Mouse (Mus musculus) embryonic facial prominence, embryonic 12.5 days (tissue): ENCODE data around the gene Gm43951. TPM values are rescaled to one million over a fixed set of nuclear protein-coding genes. Genes with fewer than 3 reads are reported as not detected.
A peak's percentile ranks its signal among the peaks of the same experiment; 100 is the strongest.

Source experiments
- ATAC-seq: fragments of 200-750 bp; cut with Nextera tagmentation; 2 replicates; pipeline ENCODE4 v1.8.0; 2017; ENCODE audit not compliant: insufficient number of reproducible peaks, insufficient read depth, low FRiP score, low TSS enrichment
- H3K27ac ChIP-seq: fragments of 300-500 bp; sonication (generic); 2 replicates; pipeline ENCODE4 v1.5.1; 2016; ENCODE audit warnings: mild to moderate bottlenecking
- H3K27me3 ChIP-seq: fragments of 300-500 bp; sonication (generic); 2 replicates; pipeline ENCODE4 v1.6.1; 2016; ENCODE audit warnings: mild to moderate bottlenecking, moderate library complexity
- H3K36me3 ChIP-seq: fragments of 300-500 bp; sonication (generic); 2 replicates; pipeline ENCODE4 v1.6.1; 2016; ENCODE audit warnings: mild to moderate bottlenecking
- H3K4me1 ChIP-seq: fragments of 300-500 bp; sonication (generic); 2 replicates; pipeline ENCODE4 v1.6.1; 2016
- H3K4me2 ChIP-seq: fragments of 300-500 bp; sonication (generic); replicated peaks from 2 replicates; pipeline ENCODE4 v1.6.1; 2016; ENCODE audit warnings: mild to moderate bottlenecking, moderate library complexity
- H3K4me3 ChIP-seq: fragments of 300-500 bp; sonication (generic); 2 replicates; pipeline ENCODE4 v1.5.1; 2016; ENCODE audit warnings: mild to moderate bottlenecking
- H3K9ac ChIP-seq: fragments of 300-500 bp; sonication (generic); 2 replicates; pipeline ENCODE4 v1.6.1; 2016; ENCODE audit warnings: mild to moderate bottlenecking, moderate library complexity
- H3K9me3 ChIP-seq: fragments of 300-500 bp; sonication (generic); 2 replicates; pipeline ENCODE4 v1.6.1; 2016; ENCODE audit warnings: mild to moderate bottlenecking, moderate library complexity
- WGBS: fragments of 180-500 bp; shearing (Covaris S2); methylation state at CpG from one replicate; pipeline ENCODE4 v1.1.7; 2016; 5-methylcytosine and 5-hydroxymethylcytosine counted together
- polyA plus RNA-seq: library from polyadenylated mRNA; unstranded; fragments of >200 nt; fragmentation: Nextera tagmentation; extraction: Ambion mirVana; gene quantifications from 2 replicates; pipeline ENCODE4 v1.2.1, GENCODE M21; 2016

Gene Gm43951
- polyA plus RNA-seq, 1 experiment from 2014 or later = 0.95 TPM

DNA sequence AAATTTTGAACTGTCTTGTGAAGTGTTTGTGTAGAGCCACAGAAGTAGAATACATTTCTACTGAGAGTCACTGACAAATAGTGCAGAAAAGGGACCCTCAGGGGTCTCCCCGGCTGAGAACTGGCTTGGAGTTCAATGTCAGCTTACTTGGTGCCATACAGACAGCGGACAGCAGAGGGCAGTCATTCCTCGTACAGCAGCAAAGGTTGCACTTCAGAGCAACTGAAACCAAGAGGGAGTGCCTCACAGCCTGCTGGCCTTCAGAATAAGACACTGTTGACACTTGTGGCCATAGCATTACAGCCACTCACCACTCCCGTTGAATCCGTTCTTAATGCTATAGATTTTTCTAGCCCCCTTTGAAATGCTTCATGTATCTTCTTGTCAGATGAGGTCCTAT lies 18.2 kb upstream of the Gm43951 start:
- WGBS = 10% methylated on average over 5 of the region's 5 CpGs
- no peaks in the 10 kb centered on the region for H3K9me3 ChIP-seq
- no peak overlapping the region for H3K9ac ChIP-seq
- H3K27me3 ChIP-seq = no peaks in the 10 kb centered on the region
- H3K4me2 ChIP-seq = no peak overlapping the region
- no peak for ATAC-seq
- H3K4me3 ChIP-seq = no peak overlapping the region
- H3K27ac ChIP-seq = no peak overlapping the region
- no peaks in the 10 kb centered on the region for H3K4me1 ChIP-seq
- no peaks in the 10 kb centered on the region; the same call in 1 of the 2 replicates for H3K36me3 ChIP-seq

DNA sequence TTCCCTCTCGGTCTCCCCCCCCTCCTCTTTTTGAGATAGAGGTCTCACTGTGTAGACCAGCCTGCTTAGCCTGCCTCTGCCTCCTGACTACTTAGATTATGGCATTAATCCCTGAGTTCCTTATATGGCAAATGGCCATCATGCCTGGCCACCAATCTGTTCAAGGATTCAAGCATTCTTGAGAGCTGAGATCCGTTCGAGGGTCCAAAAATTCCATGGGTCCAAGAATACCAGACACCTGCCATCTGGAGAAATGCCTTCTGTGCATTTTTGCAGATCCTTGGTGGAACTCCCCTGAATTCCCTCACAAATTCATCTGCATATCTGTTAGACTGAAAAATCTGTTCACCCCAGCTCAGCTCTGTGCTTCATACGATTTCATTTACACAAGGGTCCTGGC lies 16.8 kb upstream of the Gm43951 start:
- Histone ChIP-seq H3K9me3 (no peaks in the 10 kb centered on the region), H3K4me2 (no peak overlapping the region), H3K4me3 (no peak overlapping the region), H3K4me1 (no peaks in the 10 kb centered on the region), H3K27me3 (no peaks in the 10 kb centered on the region), H3K9ac (no peak overlapping the region), H3K27ac (no peak overlapping the region), H3K36me3 (no peaks in the 10 kb centered on the region; the same call in 1 of the 2 replicates)
- ATAC-seq = no peak
- 79% methylated on average over 4 of the region's 4 CpGs for WGBS

DNA sequence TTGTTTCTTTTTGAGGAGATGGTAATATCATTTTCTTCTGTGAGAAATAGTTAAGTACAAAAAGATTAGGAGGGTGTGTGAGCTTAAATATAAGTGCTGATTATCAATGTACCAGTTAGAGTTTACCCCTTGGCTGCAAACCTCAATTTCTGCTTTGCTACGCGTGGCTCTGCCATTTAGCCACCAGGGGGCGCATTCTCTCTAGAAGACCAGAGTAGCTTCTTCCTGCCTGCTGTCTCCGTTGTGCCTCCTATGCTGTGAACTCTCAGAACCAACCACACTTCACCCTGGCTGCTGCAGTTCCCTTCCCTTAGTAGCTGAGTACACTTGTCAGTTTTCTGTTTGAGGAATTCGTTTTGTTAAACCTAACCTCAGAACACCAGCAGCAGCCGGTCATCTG lies 14.6 kb upstream of the Gm43951 start:
- Histone ChIP-seq H3K27ac (no peak overlapping the region), H3K4me1 (0 out of 2 replicates have a peak, but pooled peaks cover 5% of the 10 kb centered on the region), H3K9me3 (no peaks in the 10 kb centered on the region), H3K36me3 (no peaks in the 10 kb centered on the region; the same call in 1 of the 2 replicates), H3K9ac (no peak overlapping the region), H3K27me3 (no peaks in the 10 kb centered on the region), H3K4me2 (no peak overlapping the region), H3K4me3 (no peak overlapping the region)
- no peak for ATAC-seq
- WGBS = 17% methylated on average over 6 of the region's 6 CpGs

DNA sequence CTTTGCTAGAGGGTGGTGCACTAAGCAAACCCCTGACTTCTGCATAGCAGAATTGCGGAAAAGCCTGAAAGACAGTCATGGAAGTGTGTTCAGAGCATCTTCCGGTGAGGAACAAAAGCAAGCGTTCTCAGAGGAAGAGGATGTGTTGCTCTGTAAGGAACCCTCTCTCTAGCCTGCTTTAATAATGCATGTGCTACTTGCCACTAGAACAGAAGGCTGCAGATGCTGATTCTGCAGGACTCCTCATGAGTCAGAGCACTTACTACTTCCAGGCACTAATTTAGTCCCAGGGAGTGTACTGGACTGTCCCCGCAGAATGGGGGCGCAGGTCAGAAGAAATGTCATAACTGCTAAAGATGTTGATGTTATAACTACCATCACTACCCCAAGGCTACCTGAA lies 10.5 kb upstream of the Gm43951 start:
- Histone ChIP-seq H3K4me3 (no peak overlapping the region), H3K4me2 (no peak overlapping the region), H3K27ac (no peak overlapping the region), H3K9ac (no peak overlapping the region), H3K36me3 (no peaks in the 10 kb centered on the region; the same call in 1 of the 2 replicates), H3K4me1 (peaks cover 11% of the 10 kb centered on the region; the same call in 1 of the 2 replicates), H3K9me3 (no peaks in the 10 kb centered on the region), H3K27me3 (no peaks in the 10 kb centered on the region)
- WGBS = 85% methylated on average over 5 of the region's 5 CpGs
- ATAC-seq = no peak

DNA sequence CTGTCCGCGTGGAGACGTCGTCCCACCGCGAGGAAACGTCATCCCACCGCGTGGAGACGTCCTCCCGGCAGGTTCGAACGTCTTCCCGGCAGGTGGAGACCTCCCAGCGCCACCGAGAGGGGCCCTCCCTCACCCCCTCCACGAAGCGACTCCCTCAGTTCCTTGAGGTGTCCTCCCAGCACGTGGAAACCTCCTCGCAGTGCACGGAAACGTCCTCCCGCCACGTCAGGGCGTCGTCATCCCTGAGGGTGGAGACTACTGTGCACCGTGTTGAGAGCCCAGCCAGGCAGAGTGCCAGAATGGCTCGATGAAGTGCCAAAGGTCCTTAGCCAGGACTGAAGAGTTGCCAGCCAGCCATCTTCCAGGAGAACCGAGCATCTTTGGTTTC lies 8.8 kb upstream of the Gm43951 start, which contains the start of gene Med31:
TSS of gene Med31 (minus strand) at position 183 of the 388 bp plus-strand sequence.
- 5% methylated on average over 28 of the region's 29 CpGs for WGBS
- Histone ChIP-seq H3K27ac (peak within 1 kb of the TSS; percentile 50; the same call in 1 of the 2 replicates), H3K36me3 (peaks cover 14% of the 10 kb centered on the region), H3K9ac (peak within 1 kb of the TSS; percentile 79), H3K9me3 (no peaks in the 10 kb centered on the region), H3K4me3 (peak within 1 kb of the TSS; percentile 90), H3K4me2 (peak within 1 kb of the TSS; percentile 93), H3K27me3 (no peaks in the 10 kb centered on the region), H3K4me1 (peaks cover 11% of the 10 kb centered on the region; the same call in 1 of the 2 replicates)
- ATAC-seq = peak; percentile 71

DNA sequence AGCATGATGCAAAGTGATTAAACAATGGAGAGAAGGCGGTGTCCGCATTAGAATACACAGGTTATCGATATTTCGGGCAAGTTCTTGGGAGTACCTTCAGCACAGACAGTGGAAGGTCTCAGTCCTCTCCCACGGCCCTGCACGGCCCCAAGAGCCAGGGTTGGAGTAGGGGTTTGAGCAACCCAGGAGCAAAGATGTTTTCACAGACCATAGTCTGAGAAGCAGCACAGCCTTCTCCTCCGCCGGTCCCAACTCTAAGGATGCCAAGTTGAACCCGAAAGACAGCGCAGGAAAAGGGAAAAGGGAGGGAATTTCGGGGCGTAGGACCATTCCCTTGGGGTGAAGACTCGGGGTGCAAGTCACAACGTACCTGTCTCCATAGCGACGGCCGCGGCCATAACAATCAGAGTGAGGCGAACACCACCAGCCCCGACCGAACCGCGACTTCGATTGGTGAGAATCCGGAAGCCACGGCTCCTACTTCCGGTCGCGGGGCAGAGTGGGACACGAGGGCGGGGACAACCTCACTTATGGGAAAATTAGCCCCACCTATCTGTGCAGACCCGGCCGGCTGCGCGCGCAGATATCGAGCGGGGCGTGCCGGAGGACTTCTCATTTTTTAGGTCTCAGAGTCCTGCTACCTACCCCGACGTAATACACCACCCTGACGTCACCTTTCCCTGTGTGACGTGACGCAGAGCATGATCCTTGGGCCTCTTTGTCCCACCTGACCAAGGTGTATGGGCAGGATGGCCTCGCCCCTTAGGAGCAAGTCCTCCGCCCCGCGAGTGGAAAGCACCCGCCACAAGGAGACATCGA lies 8.2 kb upstream of the Gm43951 start:
- Histone ChIP-seq H3K4me3 (peak overlapping the region; percentile 90), H3K4me2 (peak overlapping the region; percentile 93), H3K27me3 (no peaks in the 10 kb centered on the region), H3K27ac (peak overlapping the region; percentile 50; the same call in 1 of the 2 replicates), H3K9me3 (no peaks in the 10 kb centered on the region), H3K36me3 (peaks cover 19% of the 10 kb centered on the region), H3K9ac (peak overlapping the region; percentile 79), H3K4me1 (peaks cover 11% of the 10 kb centered on the region; the same call in 1 of the 2 replicates)
- peak; percentile 93 for ATAC-seq
- WGBS = 1% methylated on average over 51 of the region's 51 CpGs

DNA sequence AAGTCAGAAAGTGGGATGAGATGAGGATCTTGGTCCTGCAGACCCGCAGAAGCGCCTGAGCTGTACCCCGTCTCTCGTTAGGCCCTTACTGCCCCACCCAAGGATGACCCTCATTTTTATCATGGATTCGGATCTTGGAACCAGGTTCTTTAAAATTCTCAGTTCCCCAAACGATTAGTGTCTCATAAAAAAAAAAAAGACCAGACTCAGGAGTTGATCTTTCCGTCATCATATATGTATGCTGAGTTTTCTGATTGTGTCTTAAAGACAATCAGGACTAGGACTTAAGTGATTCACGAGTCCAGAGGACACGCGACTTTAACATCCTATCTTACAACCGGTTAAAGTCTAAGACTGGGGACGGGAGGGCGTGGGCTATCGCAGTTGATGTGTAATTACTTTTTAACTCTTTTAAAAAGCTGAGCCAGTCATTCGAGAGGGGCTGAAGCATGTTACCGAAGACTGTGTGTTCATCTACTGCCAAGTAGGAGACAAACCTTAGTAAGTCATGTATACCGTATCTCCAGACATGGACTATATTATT lies 1.3 kb upstream of the Gm43951 start:
- ATAC-seq = no peak
- peak overlapping the region; percentile 81 for H3K4me3 ChIP-seq
- H3K27me3 ChIP-seq = no peaks in the 10 kb centered on the region
- no peaks in the 10 kb centered on the region for H3K9me3 ChIP-seq
- peak overlapping the region; percentile 80; the same call in 1 of the 2 replicates for H3K27ac ChIP-seq
- peak overlapping the region; percentile 87 for H3K4me2 ChIP-seq
- peaks cover 22% of the 10 kb centered on the region for H3K36me3 ChIP-seq
- 17% methylated on average over 17 of the region's 17 CpGs for WGBS
- peaks cover 18% of the 10 kb centered on the region for H3K4me1 ChIP-seq
- peak overlapping the region; percentile 75 for H3K9ac ChIP-seq

DNA sequence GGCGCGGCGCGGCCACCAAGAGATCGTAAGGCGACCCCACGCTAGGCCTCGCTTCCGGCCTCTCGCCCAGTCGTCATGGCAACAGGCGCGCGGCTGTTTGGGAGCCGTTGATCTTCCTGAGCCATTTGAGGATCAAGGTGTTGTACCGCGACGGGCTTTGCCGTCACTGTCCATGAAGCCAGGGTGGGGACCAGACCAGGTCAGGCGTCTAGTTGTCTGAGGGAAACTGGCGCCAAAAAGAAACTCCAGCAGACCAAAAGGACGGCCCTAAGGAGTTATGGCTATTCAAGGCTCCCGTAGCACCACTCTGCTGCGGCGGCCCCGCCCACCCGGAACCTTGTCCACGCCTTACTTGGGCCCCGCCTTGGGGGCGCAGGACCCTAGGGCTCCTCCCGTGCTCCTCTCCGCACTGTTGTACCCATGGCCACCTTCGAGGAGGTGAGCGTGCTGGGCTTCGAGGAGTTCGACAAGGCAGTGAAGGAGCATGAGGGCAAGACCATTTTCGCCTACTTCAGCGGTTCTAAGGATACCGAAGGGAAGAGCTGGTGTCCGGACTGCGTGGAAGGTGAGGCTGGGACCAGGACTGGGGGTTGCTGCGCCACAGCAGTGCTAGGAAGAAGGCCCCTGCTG lies 679 bp upstream of the Gm43951 start, which contains the start of the genes 4933427D14Rik and Txndc17:
TSS of gene 4933427D14Rik (minus strand) at position 256 of the 630 bp plus-strand sequence.
TSS of gene Txndc17 (plus strand) at position 344 of the 630 bp plus-strand sequence.
- H3K4me2 ChIP-seq = peak within 1 kb of the TSS; percentile 87
- peaks cover 22% of the 10 kb centered on the region for H3K36me3 ChIP-seq
- ATAC-seq = peak; percentile 93
- no peaks in the 10 kb centered on the region for H3K27me3 ChIP-seq
- no peaks in the 10 kb centered on the region for H3K9me3 ChIP-seq
- under 1% methylated on average over 42 of the region's 42 CpGs for WGBS
- H3K4me3 ChIP-seq = peak within 1 kb of the TSS; percentile 81
- H3K27ac ChIP-seq = peak within 1 kb of the TSS; percentile 80
- peaks cover 18% of the 10 kb centered on the region for H3K4me1 ChIP-seq
- peak within 1 kb of the TSS; percentile 75 for H3K9ac ChIP-seq

DNA sequence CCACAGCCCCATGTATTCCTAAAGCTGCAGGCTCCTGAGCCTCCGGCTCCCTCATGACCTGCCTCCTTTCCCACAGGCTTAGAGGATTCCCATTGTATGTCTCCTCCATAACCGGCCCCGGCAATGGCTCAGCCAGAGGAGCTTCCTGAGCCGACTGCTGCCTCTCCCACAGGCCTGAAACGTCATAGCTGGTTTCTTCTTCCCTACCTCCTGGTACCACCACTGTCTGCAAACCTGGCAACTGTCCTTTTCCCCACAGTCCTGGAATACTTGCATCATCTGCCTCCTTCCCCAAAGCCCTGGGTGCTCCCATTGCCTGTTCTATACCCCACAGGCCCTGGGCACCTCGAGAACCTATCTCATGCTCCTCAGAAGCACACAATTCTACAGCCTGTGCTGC lies 1.4 kb downstream of the Gm43951 start:
- 84% methylated on average over 6 of the region's 6 CpGs for WGBS
- Histone ChIP-seq H3K27ac (no peak overlapping the region), H3K36me3 (peaks cover 17% of the 10 kb centered on the region), H3K4me2 (peak overlapping the region; percentile 87), H3K9me3 (no peaks in the 10 kb centered on the region), H3K27me3 (no peaks in the 10 kb centered on the region), H3K9ac (no peak overlapping the region), H3K4me3 (peak overlapping the region; percentile 81), H3K4me1 (peaks cover 18% of the 10 kb centered on the region)
- no peak for ATAC-seq

DNA sequence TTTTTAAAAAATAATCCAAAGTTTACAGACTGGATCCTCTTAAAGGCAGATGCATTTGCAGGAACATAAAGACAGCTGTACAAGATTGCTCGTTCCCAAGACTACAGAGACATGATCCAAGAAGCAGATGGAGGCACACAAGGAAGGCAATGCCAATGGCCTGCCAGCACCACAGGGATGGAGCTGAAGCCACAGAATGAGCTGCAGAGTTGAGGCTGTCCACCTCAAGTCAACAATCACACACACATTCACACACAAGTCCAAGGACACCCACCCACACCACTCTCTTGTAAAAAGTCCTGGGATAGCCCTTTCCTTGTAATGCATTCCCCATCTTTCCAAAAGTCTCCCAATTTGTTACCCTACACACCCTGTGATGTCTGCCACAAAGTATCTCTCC lies 3.2 kb downstream of the Gm43951 start:
- Histone ChIP-seq H3K4me2 (no peak overlapping the region), H3K36me3 (peaks cover 17% of the 10 kb centered on the region), H3K4me3 (no peak overlapping the region), H3K27me3 (no peaks in the 10 kb centered on the region), H3K9ac (no peak overlapping the region), H3K4me1 (peaks cover 18% of the 10 kb centered on the region), H3K27ac (no peak overlapping the region), H3K9me3 (no peaks in the 10 kb centered on the region)
- WGBS = 88% methylated on average over 1 of the region's 1 CpGs
- no peak for ATAC-seq

DNA sequence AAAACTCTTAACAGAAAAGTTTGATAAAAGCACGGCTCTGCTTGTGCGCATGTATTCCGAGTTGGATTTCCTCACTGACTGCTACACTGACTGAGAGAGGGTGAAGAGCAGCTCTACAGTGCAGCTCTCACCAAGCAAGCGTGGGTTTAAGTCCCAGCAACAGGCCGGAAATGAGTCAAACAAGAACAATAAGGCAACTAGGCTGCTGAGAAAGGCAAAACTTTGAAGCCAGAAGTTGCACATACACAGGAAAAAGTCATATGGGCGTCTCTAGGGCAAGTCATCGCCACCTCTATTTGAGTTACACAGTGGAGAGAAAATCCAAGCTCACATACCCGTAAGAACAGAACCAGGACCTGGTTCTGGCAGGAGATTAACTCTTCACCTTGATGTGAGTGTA lies 10.1 kb downstream of the Gm43951 start:
- WGBS = 87% methylated on average over 8 of the region's 8 CpGs
- Histone ChIP-seq H3K36me3 (peaks cover 37% of the 10 kb centered on the region), H3K4me1 (no peaks in the 10 kb centered on the region), H3K4me3 (no peak overlapping the region), H3K9me3 (no peaks in the 10 kb centered on the region), H3K4me2 (no peak overlapping the region), H3K27ac (no peak overlapping the region), H3K9ac (no peak overlapping the region), H3K27me3 (no peaks in the 10 kb centered on the region)
- ATAC-seq = no peak
